Mouse (Mus musculus) stomach, embryonic 14.5 days (tissue): ENCODE data around the gene Kcnq1. TPM values are rescaled to one million over a fixed set of nuclear protein-coding genes. Genes with fewer than 3 reads are reported as not detected.
A peak's percentile ranks its signal among the peaks of the same experiment; 100 is the strongest.

ENCODE experiments used
- ATAC-seq: fragments of 200-750 bp; cut with Nextera tagmentation; 2 replicates; pipeline ENCODE4 v1.8.0; 2017; ENCODE audit warnings: low read depth, moderate TSS enrichment; ENCODE audit not compliant: insufficient number of reproducible peaks, insufficient read depth, low FRiP score
- H3K27ac ChIP-seq: fragments of 300-500 bp; sonication (generic); 2 replicates; pipeline ENCODE4 v1.5.1; 2014; ENCODE audit warnings: mild to moderate bottlenecking, low read length, moderate library complexity, mixed read lengths
- H3K27me3 ChIP-seq: fragments of 300-500 bp; sonication (generic); 2 replicates; pipeline ENCODE4 v1.6.1; 2014; ENCODE audit warnings: low read length, control low read depth, mixed read lengths; ENCODE audit not compliant: control insufficient read depth, insufficient read depth
- H3K36me3 ChIP-seq: fragments of 300-500 bp; sonication (generic); 2 replicates; pipeline ENCODE4 v1.6.1; 2014; ENCODE audit warnings: mild to moderate bottlenecking, control low read depth, low read length, moderate library complexity, mixed read lengths; ENCODE audit not compliant: control insufficient read depth, insufficient read depth
- H3K4me1 ChIP-seq: fragments of 300-500 bp; sonication (generic); 2 replicates; pipeline ENCODE4 v1.6.1; 2014; ENCODE audit warnings: low read length, control low read depth, mixed read lengths; ENCODE audit not compliant: control insufficient read depth, insufficient read depth
- H3K4me2 ChIP-seq: fragments of 300-500 bp; sonication (generic); replicated peaks from 2 replicates; pipeline ENCODE4 v1.6.1; 2014; ENCODE audit warnings: low read depth, low read length, control low read depth
- H3K4me3 ChIP-seq: fragments of 300-500 bp; sonication (generic); 2 replicates; pipeline ENCODE4 v1.5.1; 2014; ENCODE audit warnings: low read depth, low read length, control low read depth
- H3K9ac ChIP-seq: fragments of 300-500 bp; sonication (generic); replicated peaks from 2 replicates; pipeline ENCODE4 v1.6.1; 2014; ENCODE audit warnings: low read depth, mild to moderate bottlenecking, control low read depth, low read length, moderate library complexity, mixed read lengths
- H3K9me3 ChIP-seq: fragments of 300-500 bp; sonication (generic); 2 replicates; pipeline ENCODE4 v1.6.1; 2016; ENCODE audit warnings: low read depth, low read length, control low read depth; ENCODE audit not compliant: control insufficient read depth
- WGBS: fragments of 180-500 bp; shearing (Covaris S2); extraction: QIAGEN DNeasy Blood & Tissue Kit; methylation state at CpG from one replicate; pipeline ENCODE4 v1.1.7; 2014; 5-methylcytosine and 5-hydroxymethylcytosine counted together
- polyA plus RNA-seq: library from polyadenylated mRNA; unstranded; fragments of >200 nt; fragmentation: Nextera tagmentation; extraction: Ambion mirVana; gene quantifications from 2 replicates; pipeline ENCODE4 v1.2.1, GENCODE M21; 2014

Gene Kcnq1
- polyA plus RNA-seq, 1 experiment from 2014 or later, result 4.2 TPM

- H3K36me3 ChIP-seq, result no peaks in the 10 kb centered on the region
- peak overlapping the region; percentile 54 for H3K9ac ChIP-seq
- ATAC-seq, result no peak
- no peaks in the 10 kb centered on the region for H3K9me3 ChIP-seq
- no peaks in the 10 kb centered on the region for H3K27me3 ChIP-seq
- peak overlapping the region; percentile 27; the same call in 1 of the 2 replicates for H3K27ac ChIP-seq
- H3K4me1 ChIP-seq, result peaks cover 8% of the 10 kb centered on the region; the same call in 1 of the 2 replicates
- peak overlapping the region; percentile 46 for H3K4me3 ChIP-seq
- 24% methylated on average over 18 of the region's 18 CpGs for WGBS
- H3K4me2 ChIP-seq, result peak overlapping the region; percentile 94
Observed at GRCm38 (mm10) chr7:143437231-143437893, 331.2 kb downstream of the Kcnq1 start.

DNA sequence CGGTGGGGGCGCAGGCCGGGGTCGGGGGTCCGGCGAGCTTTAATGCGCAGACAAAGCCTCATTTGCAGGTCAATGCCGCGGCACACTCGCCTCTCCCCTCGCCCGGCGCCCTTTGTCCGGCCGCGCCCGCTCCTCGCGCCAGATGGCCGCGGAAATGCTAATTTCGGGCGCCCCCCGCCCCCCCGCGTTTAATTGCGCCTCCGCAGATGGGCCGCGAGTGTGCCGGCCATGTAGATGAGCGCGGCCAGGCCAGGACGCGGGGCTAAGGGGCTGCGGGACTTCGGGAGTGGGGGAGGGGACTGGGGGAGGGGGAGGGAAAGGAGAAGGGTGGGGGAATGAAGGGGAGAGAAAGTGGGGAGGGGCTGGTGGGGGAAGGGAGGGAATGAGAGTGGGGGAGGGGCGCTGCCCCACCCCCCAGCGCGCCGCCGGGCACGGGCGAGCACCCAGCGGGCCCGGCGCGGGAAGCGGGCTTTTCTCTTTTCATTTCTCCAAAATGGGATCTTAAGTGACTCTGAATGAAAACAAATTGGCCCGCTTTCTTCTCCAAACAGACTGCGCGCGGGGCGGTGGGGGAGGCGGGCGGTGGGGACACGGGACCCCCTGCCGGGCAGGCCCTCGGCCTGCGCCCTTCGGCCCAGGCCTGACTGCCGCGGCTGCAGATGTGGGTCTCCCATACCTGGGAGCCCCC lies 331.9 kb downstream of the Kcnq1 start:
- H3K27me3 ChIP-seq, result peaks cover 2% of the 10 kb centered on the region; the same call in 1 of the 2 replicates
- no peaks in the 10 kb centered on the region for H3K9me3 ChIP-seq
- peak overlapping the region; percentile 46 for H3K4me3 ChIP-seq
- peak overlapping the region; percentile 94 for H3K4me2 ChIP-seq
- H3K9ac ChIP-seq, result peak overlapping the region; percentile 54
- WGBS, result 2% methylated on average over 49 of the region's 63 CpGs
- no peaks in the 10 kb centered on the region for H3K36me3 ChIP-seq
- H3K27ac ChIP-seq, result peak overlapping the region; percentile 27; the same call in 1 of the 2 replicates
- no peak; the same call in 1 of the 2 replicates for ATAC-seq
- peaks cover 8% of the 10 kb centered on the region; the same call in 1 of the 2 replicates for H3K4me1 ChIP-seq

DNA sequence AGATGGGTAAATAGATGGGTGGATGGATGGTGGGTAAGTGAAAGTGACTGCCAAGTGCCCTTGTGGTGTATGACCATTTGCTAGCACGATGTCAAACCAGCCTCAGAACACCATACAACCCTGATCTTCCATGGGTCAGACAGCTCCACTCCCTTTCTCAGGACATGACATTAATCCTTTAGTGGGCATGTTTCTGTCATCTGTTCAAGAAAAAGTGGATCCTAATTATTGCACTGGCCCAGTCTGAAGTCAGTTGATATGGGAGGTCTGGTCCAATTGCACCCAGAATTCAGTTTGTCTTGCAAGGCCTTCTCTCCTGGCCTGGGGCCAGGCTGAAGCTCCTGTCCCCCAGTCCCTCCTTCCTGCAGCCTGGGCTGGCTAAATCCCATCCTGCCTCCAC lies 332.8 kb downstream of the Kcnq1 start:
- 68% methylated on average over 1 of the region's 1 CpGs for WGBS
- H3K36me3 ChIP-seq, result no peaks in the 10 kb centered on the region
- no peaks in the 10 kb centered on the region for H3K9me3 ChIP-seq
- no peak overlapping the region for H3K4me3 ChIP-seq
- no peak overlapping the region for H3K4me2 ChIP-seq
- H3K9ac ChIP-seq, result no peak overlapping the region
- no peak overlapping the region for H3K27ac ChIP-seq
- no peak for ATAC-seq
- H3K4me1 ChIP-seq, result peaks cover 8% of the 10 kb centered on the region; the same call in 1 of the 2 replicates
- peaks cover 3% of the 10 kb centered on the region; the same call in 1 of the 2 replicates for H3K27me3 ChIP-seq

DNA sequence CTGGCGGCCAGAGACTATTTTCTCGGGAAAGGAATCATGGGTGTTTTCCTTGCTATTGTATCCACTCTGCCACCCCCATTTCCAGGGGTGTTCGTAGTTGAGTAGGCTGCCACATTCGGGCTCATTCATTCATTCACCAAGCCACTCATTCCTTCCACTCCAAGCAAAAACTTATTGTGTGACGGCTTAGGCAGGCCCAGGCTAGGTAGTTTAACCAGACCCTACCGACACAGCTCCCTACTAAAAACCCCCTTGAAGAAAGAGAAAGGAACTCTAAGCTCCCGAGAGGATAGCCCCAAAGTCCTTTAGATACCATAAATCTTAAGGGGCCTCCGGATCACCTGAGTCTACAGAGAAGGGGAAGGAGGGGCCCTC lies 338.4 kb downstream of the Kcnq1 start:
- peaks cover 3% of the 10 kb centered on the region; the same call in 1 of the 2 replicates for H3K27me3 ChIP-seq
- no peak for ATAC-seq
- H3K4me3 ChIP-seq, result 0 out of 2 replicates have a peak overlapping the region, but pooled peaks have one; percentile 33
- H3K9ac ChIP-seq, result no peak overlapping the region
- H3K27ac ChIP-seq, result no peak overlapping the region
- no peaks in the 10 kb centered on the region for H3K36me3 ChIP-seq
- H3K4me1 ChIP-seq, result peaks cover 15% of the 10 kb centered on the region; the same call in 1 of the 2 replicates
- H3K4me2 ChIP-seq, result no peak overlapping the region; the same call in 1 of the 2 replicates
- 54% methylated on average over 8 of the region's 8 CpGs for WGBS
- H3K9me3 ChIP-seq, result no peaks in the 10 kb centered on the region

GRCm38 (mm10) chr7:143444955-143445648 lies 338.9 kb downstream of the Kcnq1 start:
- no peaks in the 10 kb centered on the region for H3K36me3 ChIP-seq
- 4% methylated on average over 55 of the region's 55 CpGs for WGBS
- no peak overlapping the region for H3K27ac ChIP-seq
- 0 out of 2 replicates have a peak overlapping the region, but pooled peaks have one; percentile 14 for H3K9ac ChIP-seq
- ATAC-seq, result 0 out of 2 replicates have a peak, but pooled peaks have one; percentile 14
- H3K4me3 ChIP-seq, result peak overlapping the region; percentile 33
- H3K9me3 ChIP-seq, result no peaks in the 10 kb centered on the region
- H3K27me3 ChIP-seq, result peaks cover 3% of the 10 kb centered on the region; the same call in 1 of the 2 replicates
- peaks cover 15% of the 10 kb centered on the region; the same call in 1 of the 2 replicates for H3K4me1 ChIP-seq
- peak overlapping the region; percentile 67 for H3K4me2 ChIP-seq

- Histone ChIP-seq H3K27ac (no peak overlapping the region), H3K4me3 (peak overlapping the region; percentile 33), H3K27me3 (peaks cover 3% of the 10 kb centered on the region; the same call in 1 of the 2 replicates), H3K9me3 (no peaks in the 10 kb centered on the region), H3K36me3 (no peaks in the 10 kb centered on the region), H3K9ac (0 out of 2 replicates have a peak overlapping the region, but pooled peaks have one; percentile 14), H3K4me1 (peaks cover 15% of the 10 kb centered on the region; the same call in 1 of the 2 replicates), H3K4me2 (peak overlapping the region; percentile 67)
- WGBS, result 12% methylated on average over 50 of the region's 53 CpGs
- 0 out of 2 replicates have a peak, but pooled peaks have one; percentile 28 for ATAC-seq
Observed at GRCm38 (mm10) chr7:143445651-143446460, 339.7 kb downstream of the Kcnq1 start.

DNA sequence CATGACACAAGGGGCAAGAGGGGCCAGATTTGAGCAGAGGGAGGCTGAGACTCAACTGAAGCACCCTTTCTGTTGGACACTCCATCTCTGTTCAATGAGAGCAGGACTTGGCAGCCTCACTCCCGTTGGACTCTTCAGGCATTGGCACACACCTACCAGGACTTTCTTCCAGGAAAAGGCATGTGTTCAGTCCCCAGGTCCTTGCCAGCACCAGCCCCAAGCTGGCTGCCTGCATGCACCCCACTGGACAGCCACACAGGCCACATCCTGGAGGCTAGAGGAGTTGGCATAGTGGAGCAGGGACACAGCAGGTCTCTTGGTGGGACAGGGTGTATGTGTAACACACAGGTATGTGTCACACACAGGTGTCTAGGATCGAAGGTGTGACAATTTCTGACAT lies 341.0 kb downstream of the Kcnq1 start:
- peaks cover 15% of the 10 kb centered on the region; the same call in 1 of the 2 replicates for H3K4me1 ChIP-seq
- H3K36me3 ChIP-seq, result no peaks in the 10 kb centered on the region
- no peak overlapping the region for H3K4me3 ChIP-seq
- H3K9ac ChIP-seq, result no peak overlapping the region
- WGBS, result 64% methylated on average over 2 of the region's 2 CpGs
- H3K9me3 ChIP-seq, result no peaks in the 10 kb centered on the region
- no peak overlapping the region for H3K27ac ChIP-seq
- no peak for ATAC-seq
- H3K4me2 ChIP-seq, result no peak overlapping the region
- peaks cover 3% of the 10 kb centered on the region; the same call in 1 of the 2 replicates for H3K27me3 ChIP-seq
